Mouse (Mus musculus) urinary bladder, postnatal 25 days (tissue): Measurements from ENCODE around the gene Tnpo2.

Experiments used
- DNase-seq: peaks from one replicate; pipeline ENCODE4 v3.0.0; 2022; ENCODE audit warnings: low spot score

Tnpo2 gene

GRCm38 (mm10) chr8:85027516-85027855 lies 9.2 kb upstream of the Tnpo2 start:
- DNase-seq, result no peak

- DNase-seq, result no peak
Observed at GRCm38 (mm10) chr8:85027922-85028321, 8.8 kb upstream of the Tnpo2 start.

DNA sequence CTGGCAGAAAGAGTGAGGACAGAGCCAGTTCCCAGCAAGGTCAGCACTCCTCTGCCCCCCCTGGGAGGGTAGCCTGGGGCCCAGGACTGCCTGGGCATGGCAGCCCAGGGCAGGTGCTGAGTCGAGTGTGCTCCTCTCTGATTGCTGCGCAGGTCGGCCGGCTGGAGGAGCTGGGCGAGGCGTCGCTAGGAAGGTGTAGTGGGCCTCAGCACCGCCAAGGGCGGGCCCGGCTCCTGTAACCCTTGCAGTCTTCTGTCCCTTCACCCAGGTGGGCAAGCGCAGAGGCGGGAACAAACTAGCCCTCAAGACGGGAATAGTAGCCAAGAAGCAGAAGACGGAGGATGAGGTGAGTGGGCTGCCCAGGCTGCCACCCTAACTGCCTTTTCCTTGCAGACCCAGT lies 7.4 kb upstream of the Tnpo2 start:
- no peak for DNase-seq

- DNase-seq, result no peak
Observed at GRCm38 (mm10) chr8:85032622-85033311, 3.9 kb upstream of the Tnpo2 start.

GRCm38 (mm10) chr8:85033867-85034266 lies 2.8 kb upstream of the Tnpo2 start:
- DNase-seq, result no peak

GRCm38 (mm10) chr8:85034764-85035163 lies 2.0 kb upstream of the Tnpo2 start:
- DNase-seq, result peak; percentile 58

DNA sequence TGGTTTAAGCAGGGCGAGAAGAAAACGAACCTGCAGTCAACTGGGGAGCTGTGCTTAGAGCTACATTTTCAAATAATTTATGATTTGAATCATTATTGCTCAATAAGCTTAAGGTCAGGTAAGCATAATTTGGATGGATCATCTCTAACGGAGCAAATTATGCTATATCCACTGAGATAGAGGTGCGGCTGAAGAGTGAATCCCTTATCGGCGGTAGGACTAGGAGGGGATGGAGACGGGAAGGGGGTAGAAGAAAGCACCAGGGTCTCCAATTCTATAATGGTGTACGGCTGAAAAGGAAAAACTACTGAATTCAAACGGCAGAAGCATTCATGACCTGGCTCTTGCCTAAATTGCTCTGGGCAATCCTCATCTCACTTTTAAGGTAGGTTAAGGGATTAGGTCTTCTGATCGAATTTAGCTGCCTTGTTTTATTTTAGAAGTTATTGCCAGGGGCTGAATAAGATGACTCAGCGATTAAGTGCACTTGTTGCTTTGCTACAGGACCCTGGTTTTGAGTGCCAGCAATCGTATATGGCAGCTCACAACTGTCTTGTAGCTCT lies 1.5 kb upstream of the Tnpo2 start:
- no peak for DNase-seq

DNA sequence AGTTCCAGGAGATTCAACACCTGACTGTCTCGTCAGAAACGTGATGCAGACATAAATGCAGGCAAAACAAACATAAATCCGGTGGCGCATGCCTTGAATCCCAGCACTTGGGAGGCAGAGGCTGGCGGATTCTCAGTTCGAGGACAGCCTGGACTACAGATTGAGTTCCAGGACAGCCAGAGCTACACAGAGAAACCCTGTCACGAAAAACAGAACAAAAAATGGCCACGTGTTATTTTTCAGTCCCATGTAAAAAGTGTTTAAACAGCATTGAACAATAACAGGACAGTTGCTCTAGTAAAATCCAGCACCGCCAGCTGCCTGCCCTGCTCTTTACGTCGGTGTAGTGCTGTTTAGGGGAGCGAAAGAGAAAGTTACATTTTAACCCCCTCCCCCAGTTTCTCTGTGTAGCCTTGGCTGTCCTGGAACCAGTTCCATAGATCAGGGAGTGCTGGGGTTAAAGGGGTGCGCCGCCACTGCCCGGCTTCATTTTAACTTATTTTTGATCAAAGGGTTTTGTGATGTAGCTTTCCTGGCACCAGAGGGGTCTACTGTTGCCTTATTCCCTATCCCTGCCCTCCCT lies 896 bp upstream of the Tnpo2 start:
- no peak for DNase-seq

DNA sequence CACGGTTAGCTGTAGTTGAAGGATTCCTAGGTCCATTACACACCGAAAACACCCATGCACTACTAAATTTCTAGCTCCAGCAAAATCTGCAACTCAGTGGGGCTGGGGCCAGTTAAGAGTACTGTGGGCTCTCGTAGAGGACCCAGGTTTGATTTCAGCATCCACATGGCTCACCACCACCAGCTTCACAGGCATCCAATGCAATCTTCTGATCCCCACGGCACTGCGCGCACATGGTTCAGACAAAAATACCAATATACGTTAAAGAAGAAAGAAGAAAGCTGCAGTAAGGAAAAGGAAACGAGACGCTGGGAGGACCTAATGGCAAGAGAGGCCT lies 366 bp upstream of the Tnpo2 start:
- no peak for DNase-seq

DNA sequence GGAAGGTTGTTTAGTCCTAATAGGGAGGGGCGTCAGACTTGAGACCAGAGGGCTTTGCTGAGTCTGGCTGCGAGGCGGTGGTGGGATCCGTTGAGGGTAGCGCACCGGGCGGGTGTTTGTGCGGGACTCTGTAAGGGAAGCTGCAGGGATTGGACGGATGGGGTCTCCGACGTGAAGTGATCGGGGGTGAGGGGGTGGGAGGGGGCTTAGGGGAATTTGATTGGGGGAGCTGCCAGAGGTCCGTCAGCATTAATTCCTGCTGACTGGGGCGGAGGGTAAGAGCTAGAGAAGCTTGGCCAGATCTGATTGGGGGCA lies 608 bp downstream of the Tnpo2 start:
- no peak for DNase-seq

DNA sequence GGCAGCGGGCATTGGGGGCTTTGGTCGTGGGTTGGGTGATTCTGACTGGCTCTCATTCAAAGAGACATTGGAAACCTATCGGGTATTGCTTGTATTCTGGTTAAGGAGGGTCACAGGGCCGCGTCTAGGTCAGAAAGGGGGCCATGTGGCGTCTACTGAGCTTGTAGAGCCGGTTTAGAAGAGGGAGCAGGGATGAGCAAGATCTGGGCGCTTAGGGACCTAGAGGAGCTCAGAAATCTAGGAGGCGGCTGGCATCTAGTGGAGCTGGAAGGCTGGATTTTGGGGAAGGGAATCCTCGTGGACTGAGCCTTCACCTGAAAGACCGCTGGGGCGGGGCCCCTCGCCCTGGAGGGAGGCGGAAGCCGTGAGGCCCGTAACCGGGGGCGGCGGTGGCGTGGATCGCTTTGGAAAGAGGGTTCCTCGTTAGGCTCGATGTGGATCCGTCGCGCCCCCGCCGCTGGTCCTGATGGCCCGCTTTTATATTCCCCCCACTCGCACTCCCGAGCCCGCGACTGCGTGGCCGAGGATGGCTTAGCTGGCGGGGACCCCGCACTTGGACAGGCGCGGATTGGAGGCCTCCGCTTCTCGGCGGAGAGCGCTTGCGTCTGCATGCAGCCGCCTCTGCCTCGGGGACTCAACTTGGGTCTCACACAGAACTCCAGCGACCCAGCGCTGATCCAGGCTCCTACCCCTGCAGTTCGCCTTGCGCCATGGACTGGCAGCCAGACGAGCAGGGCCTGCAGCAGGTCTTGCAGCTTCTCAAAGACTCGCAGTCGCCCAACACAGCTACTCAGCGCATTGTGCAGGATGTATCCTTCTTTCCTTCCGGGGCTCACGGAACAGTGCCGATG lies 1.2 kb downstream of the Tnpo2 start:
- peak; percentile 56 for DNase-seq

DNA sequence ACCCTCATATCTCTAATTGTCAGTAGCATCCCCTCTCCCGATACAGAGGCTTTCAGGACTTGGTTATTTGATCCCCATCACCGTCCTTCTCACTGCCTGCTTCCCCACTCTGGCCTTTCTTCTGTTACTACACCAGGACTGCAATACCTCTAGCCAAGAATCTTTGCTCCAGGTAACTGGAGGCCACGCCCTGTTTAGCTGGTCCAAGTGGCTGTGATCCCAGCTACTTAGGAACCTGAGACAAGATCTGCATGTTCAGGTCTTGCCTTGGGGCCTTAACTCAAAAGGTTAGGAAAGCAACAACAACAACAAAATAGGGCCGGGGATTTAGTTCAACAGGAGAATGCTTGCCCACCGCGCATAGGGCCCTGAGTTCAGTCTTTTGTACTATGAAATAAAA lies 6.9 kb downstream of the Tnpo2 start:
- DNase-seq, result no peak

DNA sequence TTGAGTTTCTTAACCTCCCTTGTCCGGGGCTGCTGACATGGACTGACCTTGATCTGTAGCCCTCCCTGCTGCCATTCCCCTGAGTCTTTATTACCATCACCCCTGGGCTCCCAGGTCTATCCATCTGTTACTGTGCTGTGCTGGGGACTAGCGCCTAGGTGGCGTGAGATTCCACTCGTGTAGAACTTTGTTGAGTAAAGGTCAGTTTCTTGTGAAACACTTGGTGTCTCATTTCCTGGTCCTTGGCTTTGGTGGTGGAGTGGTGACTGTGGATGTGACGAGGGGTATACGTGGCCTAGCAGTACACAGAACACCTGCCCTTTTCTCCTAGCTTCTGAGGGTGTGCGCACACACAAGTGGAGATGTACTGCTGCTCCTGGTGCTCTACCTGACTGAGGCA lies 20.7 kb downstream of the Tnpo2 start:
- DNase-seq, result no peak

DNA sequence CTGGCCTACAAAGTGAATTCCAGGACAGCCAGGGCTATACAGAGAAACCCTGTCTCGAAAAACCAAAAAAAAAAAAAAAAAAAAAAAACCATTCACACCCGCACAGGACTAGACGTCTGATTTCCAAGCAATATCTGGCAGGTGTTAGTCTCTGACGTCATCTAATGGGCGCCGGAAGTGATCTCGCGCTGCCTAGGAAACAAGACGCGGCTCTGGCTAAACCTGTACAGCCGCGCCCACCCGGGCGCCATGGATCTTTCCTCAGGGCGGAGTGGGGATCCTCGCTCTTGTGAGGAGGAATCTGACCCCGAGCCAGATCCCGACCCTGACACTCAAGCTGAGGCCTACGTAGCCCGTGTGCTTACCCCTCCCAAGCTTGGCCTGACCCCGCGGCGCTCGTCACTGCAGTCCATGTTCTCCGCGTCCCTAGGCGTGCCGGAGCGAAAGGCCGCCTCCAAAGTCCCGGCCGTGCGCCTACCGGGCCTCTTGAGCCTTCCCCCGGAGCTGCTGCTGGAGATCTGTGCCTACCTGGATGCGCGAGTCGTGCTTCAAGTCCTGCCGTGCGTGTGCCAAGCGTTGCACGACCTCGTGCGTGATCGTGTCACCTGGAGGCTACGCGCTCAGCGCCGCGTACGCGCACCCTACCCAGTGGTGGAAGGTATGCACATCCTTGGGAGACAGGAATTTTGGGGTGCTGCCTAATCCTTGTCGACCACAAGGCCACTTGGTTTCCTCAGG lies 23.3 kb downstream of the Tnpo2 start, which contains the start of gene Fbxw9:
Gene Fbxw9 (plus strand): TSS at position 177 of the 738 bp plus-strand sequence.
- DNase-seq, result peak; percentile 85

GRCm38 (mm10) chr8:85062603-85063002 lies 25.9 kb downstream of the Tnpo2 start:
- DNase-seq, result no peak

DNA sequence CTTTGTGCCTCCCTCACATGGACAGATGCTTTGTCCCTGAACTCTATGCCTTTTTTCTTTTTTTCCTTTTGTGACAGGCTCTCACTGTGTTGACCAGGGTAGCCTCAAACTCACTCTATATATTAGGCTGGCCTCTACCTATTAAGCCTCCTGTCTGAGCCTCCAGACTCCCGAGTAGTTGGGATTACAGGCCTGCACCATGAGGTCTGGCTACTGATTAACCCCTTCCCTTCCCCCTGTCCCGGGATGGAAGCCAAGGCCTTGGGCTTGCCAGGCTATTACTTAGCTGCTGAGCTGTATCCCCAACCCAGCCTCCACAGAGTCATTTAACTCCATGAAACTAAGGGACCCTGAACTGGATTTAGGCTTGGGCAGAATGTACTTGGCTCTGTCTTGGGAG lies 28.5 kb downstream of the Tnpo2 start:
- no peak for DNase-seq

GRCm38 (mm10) chr8:85067155-85067554 lies 30.4 kb downstream of the Tnpo2 start:
- peak; percentile 51 for DNase-seq

DNA sequence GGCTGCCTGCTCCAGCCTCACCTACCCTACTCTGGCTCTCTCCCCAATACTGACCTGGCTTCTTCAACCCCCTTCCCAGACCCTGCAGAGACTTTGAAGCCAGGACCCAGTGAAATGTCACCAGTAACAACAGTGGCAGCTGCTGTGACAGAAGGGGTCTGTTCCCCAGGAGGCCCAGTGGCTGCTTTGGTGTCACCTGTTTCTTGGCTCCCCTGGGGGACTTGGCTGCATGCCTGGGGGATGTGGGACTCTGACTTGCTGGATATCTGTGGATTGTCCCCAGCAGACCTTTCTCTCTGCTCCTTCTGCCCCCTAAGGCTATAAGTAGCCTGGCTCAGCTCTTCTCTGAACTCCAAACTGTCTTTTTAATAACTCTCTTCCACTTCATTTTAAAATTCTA lies 31.3 kb downstream of the Tnpo2 start, which contains the start of gene Gm5741:
Gene Gm5741 (minus strand): TSS at position 1 of the 400 bp plus-strand sequence.
- DNase-seq, result no peak

GRCm38 (mm10) chr8:85071041-85071440 lies 34.3 kb downstream of the Tnpo2 start:
- DNase-seq, result no peak

GRCm38 (mm10) chr8:85071514-85072281 lies 35.0 kb downstream of the Tnpo2 start, which contains the start of gene Dhps:
Gene Dhps (plus strand): TSS chr8:85071757.
- peak; percentile 83 for DNase-seq

GRCm38 (mm10) chr8:85072364-85072929 lies 35.7 kb downstream of the Tnpo2 start:
- DNase-seq, result no peak
